Mouse (Mus musculus) stomach, postnatal 0 days (tissue): ENCODE measurements at regions not wholly inside any gene's neighbourhood (a gene's known extent, or its start where the extent isn't known, plus 50 kb on each side); places are given as distances from the start of the nearest gene placed in this dataset.

Experiments used
- CTCF ChIP-seq: IDR thresholded peaks from 2 replicates; pipeline ENCODE4 v1.5.1; 2016; ENCODE audit warnings: antibody characterized with exemption, low read depth, mild to moderate bottlenecking, moderate library complexity
- EP300 ChIP-seq: optimal IDR thresholded peaks from 2 replicates; pipeline ENCODE3; 2016; ENCODE audit warnings: antibody characterized with exemption

DNA sequence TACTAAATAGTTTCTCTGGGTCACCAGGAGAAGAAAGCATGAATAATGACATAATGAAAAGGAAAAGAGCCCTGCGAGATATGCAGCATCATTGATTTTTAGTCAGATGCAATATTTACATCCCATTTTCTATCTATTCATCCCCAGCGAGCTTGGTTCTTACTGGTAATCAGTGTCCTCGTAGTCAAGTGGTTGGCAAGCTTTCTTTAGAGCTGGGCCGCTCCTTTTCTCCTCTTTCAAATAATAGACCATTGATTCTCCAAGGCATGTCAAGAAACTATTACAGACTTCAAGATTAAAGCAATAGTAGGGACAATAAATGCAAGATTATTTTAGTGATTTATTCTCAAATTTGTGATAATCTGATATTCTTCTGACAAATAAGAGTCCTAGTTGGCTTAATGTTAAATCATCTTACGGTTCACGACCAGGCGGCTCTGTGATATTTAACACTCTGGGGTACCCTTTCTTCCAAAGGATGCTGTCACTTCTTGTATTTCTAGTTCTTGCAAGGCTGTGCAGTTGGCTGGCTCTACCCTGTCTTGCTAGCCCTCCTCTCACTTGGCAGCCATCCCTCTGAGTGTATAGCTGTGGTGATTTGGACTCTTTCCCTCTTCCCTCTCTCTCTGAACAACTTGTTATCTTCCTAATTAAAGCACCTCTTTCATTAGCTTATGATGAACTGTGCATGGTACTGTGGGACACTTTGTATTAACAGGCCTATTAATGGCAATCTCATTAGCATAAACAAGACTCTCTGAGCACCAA lies 185.6 kb upstream of the Usp25 start:
- no peak for TF ChIP-seq CTCF
- TF ChIP-seq EP300: no peak
